Mouse (Mus musculus): ENCODE measurements around the gene Zdhhc4. TPM values are rescaled to one million over a fixed set of nuclear protein-coding genes. Genes with fewer than 3 reads are reported as not detected.

The Zdhhc4 gene
- polyA plus RNA-seq, 1 experiment from 2014 or later: 79.6 TPM

DNA sequence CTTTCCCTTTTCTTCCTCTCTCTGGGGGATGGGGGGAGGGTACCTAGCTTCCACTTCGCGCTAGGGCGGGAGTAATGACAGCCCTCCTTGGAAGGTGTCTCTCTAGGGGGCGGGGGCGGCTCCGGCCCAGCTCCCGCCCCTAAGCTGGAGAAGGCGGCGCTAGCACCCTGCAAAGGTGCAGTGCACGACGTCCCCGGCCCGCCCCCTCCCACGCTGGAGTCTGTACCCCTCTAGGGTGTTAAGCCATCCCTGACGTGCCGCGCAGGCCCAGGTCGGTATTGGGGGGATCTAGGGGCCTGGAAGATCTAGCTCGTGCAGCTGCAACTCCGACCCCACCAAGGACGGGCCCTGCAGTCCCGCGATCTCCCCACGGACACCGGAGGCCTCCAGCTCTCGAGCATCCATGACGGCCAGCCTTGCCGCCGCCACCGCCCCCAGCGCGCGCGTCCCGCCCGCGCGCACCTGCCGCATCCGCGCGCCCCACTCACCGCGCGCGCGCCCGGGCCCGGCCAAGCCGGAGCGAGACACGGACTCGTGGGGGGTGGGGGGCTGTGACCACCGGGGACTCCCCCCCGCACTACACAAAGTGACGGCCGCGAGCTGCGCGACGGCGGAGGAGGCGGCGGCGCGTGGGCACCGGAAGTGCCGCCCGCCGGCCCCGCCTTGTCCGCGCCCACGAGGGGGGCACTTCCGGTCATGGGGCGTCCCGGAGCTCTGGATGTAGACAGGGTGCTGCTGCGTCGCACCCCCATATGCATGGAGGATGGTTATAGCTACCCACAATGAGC is 59.5 kb downstream of the Zdhhc4 start, which contains the start of gene Zfp316:
Zfp316 (minus strand) TSS at position 660 of the 788 bp plus-strand sequence.
- Histone ChIP-seq H3K27ac (peak within 1 kb of the TSS; percentile 77), H3K36me3 (peaks cover 7% of the 10 kb centered on the region), H3K27me3 (0 out of 2 replicates have a peak, but pooled peaks cover 2% of the 10 kb centered on the region), H3K9me3 (replicated peaks) (no peaks in the 10 kb centered on the region), H3K4me2 (replicated peaks) (peak within 1 kb of the TSS; percentile 95), H3K9ac (peak within 1 kb of the TSS; percentile 88), H3K4me3 (peak within 1 kb of the TSS; percentile 69), H3K4me1 (peaks cover 26% of the 10 kb centered on the region)
- WGBS: under 1% methylated on average over 74 of the region's 79 CpGs
- ATAC-seq (ENCODE audit: low FRiP score): peak; percentile 87

DNA sequence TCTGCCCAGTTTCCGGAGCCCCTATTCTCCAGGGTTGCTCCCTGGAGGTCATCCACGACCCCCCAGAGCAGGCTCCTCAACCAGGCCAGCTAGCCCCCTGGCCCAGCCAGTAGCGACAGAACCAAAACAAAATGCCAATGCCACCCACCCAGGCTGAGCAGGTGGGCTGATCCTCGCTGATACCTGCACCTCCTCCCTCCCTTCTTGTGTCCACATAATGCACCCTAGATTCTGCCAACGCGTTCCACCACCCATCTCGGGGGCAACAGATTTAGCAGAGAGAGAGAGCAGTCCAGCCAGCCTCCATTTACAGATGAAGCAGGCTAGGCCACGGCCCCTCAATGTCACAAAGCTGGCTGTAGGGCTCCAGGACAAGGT is 60.1 kb downstream of the Zdhhc4 start:
- 0 out of 2 replicates have a peak, but pooled peaks have one; percentile 1 for ATAC-seq (ENCODE audit: low FRiP score)
- WGBS: 28% methylated on average over 8 of the region's 8 CpGs
- H3K4me1 ChIP-seq: peaks cover 26% of the 10 kb centered on the region

DNA sequence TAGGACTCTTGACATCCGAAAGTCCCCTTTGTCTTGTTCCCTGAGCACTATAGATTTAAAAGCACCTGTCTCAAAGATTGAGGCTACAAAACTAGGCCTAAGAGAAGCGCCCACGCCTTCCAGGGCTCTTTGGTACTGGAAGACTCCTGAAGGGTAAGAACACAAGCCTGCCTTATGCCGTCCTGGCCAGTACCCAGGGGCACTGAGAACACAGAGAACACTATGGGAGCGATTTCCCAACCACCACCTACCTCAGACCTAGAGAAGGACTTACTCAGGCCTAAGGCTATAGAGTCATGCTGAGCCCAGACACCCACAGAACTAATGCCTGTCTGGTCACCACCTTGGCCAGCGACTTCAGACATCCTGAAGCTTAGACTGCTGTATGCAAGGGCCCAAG is 62.3 kb downstream of the Zdhhc4 start:
- H3K27me3 ChIP-seq: no peaks in the 10 kb centered on the region
- WGBS: 91% methylated on average over 6 of the region's 6 CpGs
- peaks cover 35% of the 10 kb centered on the region for H3K36me3 ChIP-seq
- H3K9me3 ChIP-seq (replicated peaks): no peaks in the 10 kb centered on the region
- no peak for ATAC-seq (ENCODE audit: low FRiP score)
- no peak overlapping the region for H3K4me3 ChIP-seq
- peaks cover 26% of the 10 kb centered on the region for H3K4me1 ChIP-seq
- no peak overlapping the region for H3K27ac ChIP-seq
- H3K9ac ChIP-seq: no peak overlapping the region
- H3K4me2 ChIP-seq (replicated peaks): no peak overlapping the region

More for the DNA sequence above, 60.1 kb downstream of the Zdhhc4 start:
- no peaks in the 10 kb centered on the region for H3K9me3 ChIP-seq (replicated peaks)
- H3K27me3 ChIP-seq: no peaks in the 10 kb centered on the region
- peak overlapping the region; percentile 69 for H3K4me3 ChIP-seq
- peak overlapping the region; percentile 95 for H3K4me2 ChIP-seq (replicated peaks)
- H3K27ac ChIP-seq: peak overlapping the region; percentile 77
- peak overlapping the region; percentile 88 for H3K9ac ChIP-seq
- H3K36me3 ChIP-seq: peaks cover 13% of the 10 kb centered on the region

Other genes with a start within 250 kb of the Zdhhc4 start
- gene Rnf216, start 216.3 kb downstream of the Zdhhc4 start, polyA plus RNA-seq (2016; fragmentation: Nextera tagmentation; extraction: Ambion mirVana): 49.4 and 51.1 TPM in 2 replicates
- 0.08 TPM in 1 of 2 replicates, not detected in the other for gene Olfr718-ps1, start 181.7 kb downstream of the Zdhhc4 start, polyA plus RNA-seq (2016; fragmentation: Nextera tagmentation; extraction: Ambion mirVana)
- 15.4 and 17.8 TPM in 2 replicates for gene Rbak, start 148.5 kb downstream of the Zdhhc4 start, polyA plus RNA-seq (2016; fragmentation: Nextera tagmentation; extraction: Ambion mirVana)
- not detected in 2 replicates for gene Spdye4b, start 148.2 kb downstream of the Zdhhc4 start, polyA plus RNA-seq (2016; fragmentation: Nextera tagmentation; extraction: Ambion mirVana)
- not detected in 2 replicates for gene Spdye4a, start 102.4 kb downstream of the Zdhhc4 start, polyA plus RNA-seq (2016; fragmentation: Nextera tagmentation; extraction: Ambion mirVana)
- gene Zfp12, start 94.1 kb downstream of the Zdhhc4 start, polyA plus RNA-seq (2016; fragmentation: Nextera tagmentation; extraction: Ambion mirVana): 25.7 and 28.3 TPM in 2 replicates
- gene Zfp316, start 59.2 kb downstream of the Zdhhc4 start, polyA plus RNA-seq (2016; fragmentation: Nextera tagmentation; extraction: Ambion mirVana): 16.9 and 18.6 TPM in 2 replicates
- gene Zfp853, start 35.6 kb downstream of the Zdhhc4 start, polyA plus RNA-seq (2016; fragmentation: Nextera tagmentation; extraction: Ambion mirVana): not detected in 2 replicates
- gene E130309D02Rik, start 13.9 kb downstream of the Zdhhc4 start, polyA plus RNA-seq (2016; fragmentation: Nextera tagmentation; extraction: Ambion mirVana): 48.0 and 55.2 TPM in 2 replicates
- 0.08 and 0.95 TPM in 2 replicates for gene Grid2ip, start 28.1 kb upstream of the Zdhhc4 start, polyA plus RNA-seq (2016; fragmentation: Nextera tagmentation; extraction: Ambion mirVana)
- gene Kdelr2, start 74.6 kb upstream of the Zdhhc4 start, polyA plus RNA-seq (2016; fragmentation: Nextera tagmentation; extraction: Ambion mirVana): 210 and 236 TPM in 2 replicates
- gene Daglb, start 135.3 kb upstream of the Zdhhc4 start, polyA plus RNA-seq (2016; fragmentation: Nextera tagmentation; extraction: Ambion mirVana): 13.4 and 14.6 TPM in 2 replicates
- 411 and 449 TPM in 2 replicates for gene Rac1, start 198.8 kb upstream of the Zdhhc4 start, polyA plus RNA-seq (2016; fragmentation: Nextera tagmentation; extraction: Ambion mirVana)

Data from hindbrain, embryonic 12.5 days (tissue).